Mouse (Mus musculus) heart, postnatal 0 days (tissue): ENCODE results near the gene Shroom4.

Source experiments
- CTCF ChIP-seq: IDR thresholded peaks from 2 replicates; pipeline ENCODE4 v1.5.1; 2016; ENCODE audit warnings: antibody characterized with exemption, control low read depth, low read depth
- EP300 ChIP-seq: IDR thresholded peaks from 2 replicates; pipeline ENCODE4 v1.6.1; 2016; ENCODE audit warnings: antibody characterized with exemption, low read depth

DNA sequence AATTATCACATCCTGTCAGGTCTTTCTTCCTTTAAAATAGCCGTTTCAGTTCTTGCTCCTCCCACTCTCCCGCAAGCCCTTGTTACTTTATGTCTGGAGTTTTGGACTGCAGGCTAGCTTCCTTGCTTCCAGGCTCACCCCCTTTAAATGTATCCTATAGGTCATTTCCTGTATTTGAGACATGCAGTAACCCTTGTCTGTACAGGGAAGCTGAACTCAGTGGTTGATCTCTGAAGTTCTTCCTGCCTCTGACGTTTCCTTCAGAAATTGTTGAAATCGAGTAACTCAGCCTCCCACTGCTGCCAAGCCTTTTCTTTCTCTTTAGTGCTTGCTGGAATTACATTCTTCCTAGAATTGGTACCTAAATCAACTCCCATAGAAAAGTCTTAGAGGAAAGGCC, 18.5 kb downstream of the Shroom4 start:
- TF ChIP-seq CTCF, result no peak
- no peak for TF ChIP-seq EP300
